Mouse (Mus musculus): ENCODE measurements around the gene Tbx19. TPM values are rescaled to one million over a fixed set of nuclear protein-coding genes. Genes with fewer than 3 reads are reported as not detected.

Tbx19 gene
- total and polyA plus RNA-seq, 3 experiments: not detected

- Histone ChIP-seq H3K79me2 (replicated peaks; ENCODE audit: control insufficient read depth, insufficient read depth, low read length) (no peaks in the 10 kb centered on the region), H3K27ac (no peak overlapping the region), H3K36me3 (ENCODE audit: control insufficient read depth, insufficient read depth, low read length) (no peaks in the 10 kb centered on the region), H3K4me1 (ENCODE audit: control insufficient read depth, insufficient read depth, low read length) (no peaks in the 10 kb centered on the region), H3K9ac (ENCODE audit: low read depth, low read length) (no peak overlapping the region), H3K4me3 (no peak overlapping the region), H3K27me3 (ENCODE audit: control insufficient read depth, insufficient read depth, low read length) (no peaks in the 10 kb centered on the region)
- intact Hi-C loops (cut with DNase I): no loop called here
- DNase-seq: no peak
- WGBS: 43% methylated on average over 2 of the region's 2 CpGs
- TF ChIP-seq CTCF (IDR thresholded peaks at IDR 0.05): no peak
- no peak for TF ChIP-seq POLR2A (IDR thresholded peaks at IDR 0.05; ENCODE audit: insufficient read depth, low read depth, low read length)
- TF ChIP-seq EP300 (IDR thresholded peaks at IDR 0.05; ENCODE audit: insufficient read depth, low read depth, low read length): no peak
Measured at GRCm38 (mm10) chr1:165133858-165134257, 26.7 kb downstream of the Tbx19 start.

GRCm38 (mm10) chr1:165133279-165133678 is 27.3 kb downstream of the Tbx19 start:
- no peaks in the 10 kb centered on the region for H3K36me3 ChIP-seq (ENCODE audit: control insufficient read depth, insufficient read depth, low read length)
- no peaks in the 10 kb centered on the region for H3K27me3 ChIP-seq (ENCODE audit: control insufficient read depth, insufficient read depth, low read length)
- no peak overlapping the region for H3K27ac ChIP-seq
- H3K4me3 ChIP-seq: no peak overlapping the region
- WGBS: 55% methylated on average over 5 of the region's 5 CpGs
- no peak for DNase-seq
- TF ChIP-seq EP300 (IDR thresholded peaks at IDR 0.05; ENCODE audit: insufficient read depth, low read depth, low read length) (no peak), CTCF (IDR thresholded peaks at IDR 0.05) (no peak), POLR2A (IDR thresholded peaks at IDR 0.05; ENCODE audit: insufficient read depth, low read depth, low read length) (no peak)
- no peaks in the 10 kb centered on the region for H3K4me1 ChIP-seq (ENCODE audit: control insufficient read depth, insufficient read depth, low read length)
- no peak overlapping the region for H3K9ac ChIP-seq (ENCODE audit: low read depth, low read length)
- intact Hi-C loops (cut with DNase I): no loop called here
- no peaks in the 10 kb centered on the region for H3K79me2 ChIP-seq (replicated peaks; ENCODE audit: control insufficient read depth, insufficient read depth, low read length)

GRCm38 (mm10) chr1:165132187-165132877 is 28.2 kb downstream of the Tbx19 start:
- intact Hi-C loops (cut with DNase I): no loop called here
- H3K4me1 ChIP-seq (ENCODE audit: control insufficient read depth, insufficient read depth, low read length): no peaks in the 10 kb centered on the region
- H3K4me3 ChIP-seq: no peak overlapping the region
- peak; percentile 54 to 78 for DNase-seq
- no peak overlapping the region for H3K27ac ChIP-seq
- H3K36me3 ChIP-seq (ENCODE audit: control insufficient read depth, insufficient read depth, low read length): no peaks in the 10 kb centered on the region
- 61% methylated on average over 14 of the region's 14 CpGs for WGBS
- no peak overlapping the region for H3K9ac ChIP-seq (ENCODE audit: low read depth, low read length)
- H3K27me3 ChIP-seq (ENCODE audit: control insufficient read depth, insufficient read depth, low read length): no peaks in the 10 kb centered on the region
- no peaks in the 10 kb centered on the region for H3K79me2 ChIP-seq (replicated peaks; ENCODE audit: control insufficient read depth, insufficient read depth, low read length)
- TF ChIP-seq CTCF (IDR thresholded peaks at IDR 0.05) (peak; percentile 93), POLR2A (IDR thresholded peaks at IDR 0.05; ENCODE audit: insufficient read depth, low read depth, low read length) (no peak), EP300 (IDR thresholded peaks at IDR 0.05; ENCODE audit: insufficient read depth, low read depth, low read length) (0 out of 2 replicates have a peak, but pooled peaks have one; percentile 32)

- no peak overlapping the region for H3K27ac ChIP-seq
- H3K4me3 ChIP-seq: no peak overlapping the region
- H3K9ac ChIP-seq (ENCODE audit: low read depth, low read length): no peak overlapping the region
- H3K36me3 ChIP-seq (ENCODE audit: control insufficient read depth, insufficient read depth, low read length): no peaks in the 10 kb centered on the region
- H3K4me1 ChIP-seq (ENCODE audit: control insufficient read depth, insufficient read depth, low read length): no peaks in the 10 kb centered on the region
- TF ChIP-seq CTCF (IDR thresholded peaks at IDR 0.05): no peak
- no peak for TF ChIP-seq EP300 (IDR thresholded peaks at IDR 0.05; ENCODE audit: insufficient read depth, low read depth, low read length)
- TF ChIP-seq POLR2A (IDR thresholded peaks at IDR 0.05; ENCODE audit: insufficient read depth, low read depth, low read length): no peak
- WGBS: 59% methylated on average over 5 of the region's 5 CpGs
- no peak for DNase-seq
- H3K27me3 ChIP-seq (ENCODE audit: control insufficient read depth, insufficient read depth, low read length): no peaks in the 10 kb centered on the region
- intact Hi-C loops (cut with DNase I): no loop called here
- no peaks in the 10 kb centered on the region for H3K79me2 ChIP-seq (replicated peaks; ENCODE audit: control insufficient read depth, insufficient read depth, low read length)
Measured at GRCm38 (mm10) chr1:165129573-165129972, 31.0 kb downstream of the Tbx19 start.

- H3K9ac ChIP-seq (ENCODE audit: low read depth, low read length): no peak overlapping the region
- no peaks in the 10 kb centered on the region for H3K79me2 ChIP-seq (replicated peaks; ENCODE audit: control insufficient read depth, insufficient read depth, low read length)
- H3K27ac ChIP-seq: no peak overlapping the region
- H3K36me3 ChIP-seq (ENCODE audit: control insufficient read depth, insufficient read depth, low read length): no peaks in the 10 kb centered on the region
- no peak for TF ChIP-seq EP300 (IDR thresholded peaks at IDR 0.05; ENCODE audit: insufficient read depth, low read depth, low read length)
- TF ChIP-seq POLR2A (IDR thresholded peaks at IDR 0.05; ENCODE audit: insufficient read depth, low read depth, low read length): no peak
- TF ChIP-seq CTCF (IDR thresholded peaks at IDR 0.05): no peak
- intact Hi-C loops (cut with DNase I): loop anchor here (2.0 to 5.0 kb wide), 2 partner anchors 219 to 754 kb away; no protein-coding TSS in a partner anchor
- no peaks in the 10 kb centered on the region; the same call in 1 of the 2 replicates for H3K4me1 ChIP-seq (ENCODE audit: control insufficient read depth, insufficient read depth, low read length)
- WGBS: 85% methylated on average over 7 of the region's 7 CpGs
- no peak overlapping the region for H3K4me3 ChIP-seq
- H3K27me3 ChIP-seq (ENCODE audit: control insufficient read depth, insufficient read depth, low read length): no peaks in the 10 kb centered on the region
- no peak for DNase-seq
Measured at GRCm38 (mm10) chr1:165121096-165121495, 39.5 kb downstream of the Tbx19 start.

- Histone ChIP-seq H3K4me3 (no peak overlapping the region; the same call in 1 of the 2 replicates), H3K27me3 (ENCODE audit: control insufficient read depth, insufficient read depth, low read length) (no peaks in the 10 kb centered on the region)
Measured at GRCm38 (mm10) chr1:165120349-165120898, 40.1 kb downstream of the Tbx19 start.

More at GRCm38 (mm10) chr1:165120349-165120898, 40.1 kb downstream of the Tbx19 start:
- intact Hi-C loops (cut with DNase I): loop anchor here (1.0 to 5.0 kb wide), 3 partner anchors 218 to 804 kb away; no protein-coding TSS in a partner anchor
- Histone ChIP-seq H3K9ac (ENCODE audit: low read depth, low read length) (no peak overlapping the region), H3K4me1 (ENCODE audit: control insufficient read depth, insufficient read depth, low read length) (no peaks in the 10 kb centered on the region; the same call in 1 of the 2 replicates), H3K36me3 (ENCODE audit: control insufficient read depth, insufficient read depth, low read length) (no peaks in the 10 kb centered on the region), H3K79me2 (replicated peaks; ENCODE audit: control insufficient read depth, insufficient read depth, low read length) (no peaks in the 10 kb centered on the region), H3K27ac (no peak overlapping the region)
- TF ChIP-seq CTCF (IDR thresholded peaks at IDR 0.05) (peak; percentile 79), POLR2A (IDR thresholded peaks at IDR 0.05; ENCODE audit: insufficient read depth, low read depth, low read length) (no peak), EP300 (IDR thresholded peaks at IDR 0.05; ENCODE audit: insufficient read depth, low read depth, low read length) (0 out of 2 replicates have a peak, but pooled peaks have one; percentile 25)
- 19% methylated on average over 21 of the region's 21 CpGs for WGBS
- peak; percentile 82 to 89 for DNase-seq

All from heart, adult 2 months (tissue).